Mouse (Mus musculus): ENCODE measurements at regions not wholly inside any gene's neighbourhood (a gene's known extent, or its start where the extent isn't known, plus 50 kb on each side); places are given as distances from the start of the nearest gene placed in this dataset.
A peak's percentile ranks its signal among the peaks of the same experiment; 100 is the strongest.

DNA sequence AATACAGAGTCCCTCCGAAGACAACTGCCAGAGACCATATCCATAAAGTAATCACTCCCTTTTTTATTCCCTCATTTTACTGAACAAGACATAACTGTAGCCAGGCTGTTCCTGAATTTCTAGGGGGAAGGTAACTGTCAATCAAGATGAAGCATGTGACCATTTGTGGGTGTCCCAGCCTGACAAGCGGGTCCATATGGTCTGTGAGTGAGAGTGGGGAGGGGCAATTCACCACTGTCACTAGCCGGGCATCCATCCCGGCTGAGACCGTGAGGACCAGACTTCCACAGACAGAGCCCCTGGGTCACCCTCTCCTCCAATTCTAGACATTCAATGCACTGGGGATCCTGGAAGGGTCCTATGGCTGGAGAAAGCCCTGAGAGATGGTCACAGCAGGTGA is 54.6 kb downstream of the Gm11733 start:
- no peak for DNase-seq (ENCODE audit: inconsistent ontology term)

DNA sequence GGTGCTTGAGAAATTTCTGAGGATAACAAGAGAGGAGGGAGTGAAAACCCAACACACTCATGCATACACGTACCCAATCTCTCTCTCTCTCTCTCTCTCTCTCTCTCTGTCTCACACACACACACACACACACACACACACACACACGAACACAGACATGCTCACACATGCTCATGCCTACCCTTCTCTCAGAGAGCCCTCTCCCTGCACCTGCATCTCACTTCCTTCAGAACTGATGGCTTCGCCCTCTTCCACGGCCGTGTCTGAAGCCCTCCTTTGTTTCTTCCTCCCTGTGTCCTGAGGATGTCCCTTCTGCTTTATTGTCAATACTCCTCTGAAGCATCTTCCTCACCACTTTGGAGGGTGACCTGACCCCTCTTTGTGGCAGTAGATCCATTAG is 56.4 kb downstream of the Gm11733 start:
- DNase-seq (ENCODE audit: inconsistent ontology term): no peak

DNA sequence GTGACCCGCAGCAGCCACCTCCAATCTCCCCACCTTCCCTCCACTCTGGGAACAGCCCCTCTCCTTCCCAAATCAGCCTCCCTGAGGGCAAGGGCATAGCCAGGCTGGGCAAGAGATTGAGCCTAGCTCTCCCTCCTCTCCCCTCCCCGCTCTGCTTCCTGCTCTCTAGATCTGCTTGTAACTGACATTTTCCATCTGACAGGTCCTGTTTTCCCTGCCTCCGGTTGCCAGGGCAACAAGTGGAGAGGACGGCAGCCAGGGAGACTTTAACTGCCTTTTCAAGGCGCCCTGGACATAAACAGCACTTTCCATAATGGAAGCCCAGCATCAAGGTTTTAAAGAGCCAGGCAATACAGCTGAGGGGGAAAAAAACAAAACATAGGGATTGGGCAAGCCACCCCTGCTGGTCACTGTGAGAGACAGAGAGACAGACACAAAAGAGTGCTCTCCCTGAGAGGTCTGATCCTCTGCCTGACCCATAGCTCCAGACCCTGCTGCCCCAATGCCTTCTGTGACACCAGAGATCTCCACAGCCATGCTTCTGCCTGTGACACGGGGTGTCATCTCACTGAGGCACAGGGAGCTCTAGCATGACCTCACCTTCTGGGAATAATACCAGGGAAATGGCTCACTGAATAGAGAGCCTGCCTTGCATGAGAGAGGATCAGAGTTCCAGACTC is 57.2 kb downstream of the Gm11733 start:
- peak; percentile 64 for DNase-seq (ENCODE audit: inconsistent ontology term)

DNA sequence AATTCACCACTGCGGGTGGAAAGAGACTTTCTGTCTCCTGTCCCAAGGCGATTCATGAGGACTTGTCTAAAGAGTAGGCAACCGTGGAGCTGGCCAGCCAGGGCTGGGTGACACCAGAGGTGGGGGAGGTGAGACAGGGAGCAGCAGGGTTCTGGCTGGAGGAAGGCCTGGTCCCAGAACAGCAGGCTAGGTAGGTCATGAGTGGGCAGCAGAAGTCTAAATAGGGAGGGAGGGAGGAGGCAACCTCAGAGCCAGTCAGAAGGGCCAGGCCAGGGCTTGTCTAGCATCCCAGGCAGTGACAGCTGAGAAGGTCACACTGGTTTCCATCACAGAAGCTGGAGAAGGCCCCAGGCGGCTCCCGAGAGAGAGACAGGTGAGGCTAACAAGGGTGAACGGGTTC is 59.0 kb downstream of the Gm11733 start:
- DNase-seq (ENCODE audit: inconsistent ontology term): peak; percentile 71

DNA sequence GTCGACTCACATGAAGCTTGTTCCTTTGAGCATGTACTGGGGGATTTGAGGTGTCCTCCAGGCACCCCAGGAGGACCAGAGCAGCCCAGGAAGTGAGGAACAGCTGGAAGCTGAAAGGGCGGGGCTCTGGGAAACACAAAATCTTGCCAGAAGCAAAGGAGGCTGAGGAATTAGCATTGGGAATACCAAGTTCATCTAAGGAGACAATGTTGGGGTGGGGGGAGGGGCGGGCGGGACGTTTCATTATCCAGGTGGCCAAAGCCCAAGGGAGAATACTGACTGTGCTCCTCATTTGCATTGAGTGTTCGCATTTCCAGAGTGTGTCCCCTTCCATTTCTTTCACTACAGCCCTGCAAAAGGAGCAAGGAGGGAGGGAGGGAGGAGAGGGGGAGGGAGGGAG is 60.3 kb downstream of the Gm11733 start:
- DNase-seq (ENCODE audit: inconsistent ontology term): no peak

DNA sequence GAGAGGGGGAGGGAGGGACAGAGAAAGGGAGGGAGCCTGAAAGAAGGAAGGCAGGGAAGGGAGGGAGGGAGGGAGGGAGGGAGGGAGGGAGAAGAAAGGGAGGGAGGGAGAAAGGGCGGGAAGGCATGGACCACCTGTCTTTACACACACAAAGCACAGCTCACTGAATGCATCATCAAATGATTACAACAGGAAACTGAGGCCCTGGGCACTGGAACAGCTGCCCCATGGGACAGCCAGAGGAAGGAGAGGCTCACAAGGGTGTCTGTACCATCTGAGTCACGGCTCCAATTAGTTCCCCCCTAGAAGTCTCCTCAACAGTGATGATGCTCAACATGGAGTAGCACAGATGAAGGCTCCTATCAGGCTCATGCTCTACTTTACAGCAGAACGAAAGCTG is 60.8 kb downstream of the Gm11733 start:
- no peak for DNase-seq (ENCODE audit: inconsistent ontology term)

DNA sequence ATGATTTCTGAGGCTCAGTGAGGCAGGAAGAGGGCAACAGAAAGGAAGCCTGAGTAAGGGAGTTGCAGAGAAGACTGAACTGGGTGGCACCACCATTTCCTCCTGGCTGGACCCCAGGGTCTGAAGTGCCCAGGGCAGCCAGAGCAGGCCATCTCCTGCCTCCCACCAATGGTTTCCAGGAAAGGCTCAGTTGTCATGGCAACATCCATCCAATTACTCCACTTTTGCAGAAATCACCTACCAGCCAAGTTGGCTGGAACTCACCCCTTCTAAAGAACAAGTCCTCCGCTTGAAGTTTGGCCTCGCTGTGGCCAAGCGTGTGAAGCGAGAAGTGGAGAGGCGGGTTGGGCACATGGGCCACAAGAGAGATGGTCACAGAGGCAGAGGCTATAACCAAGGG is 67.8 kb downstream of the Gm11733 start:
- DNase-seq (ENCODE audit: inconsistent ontology term): no peak

DNA sequence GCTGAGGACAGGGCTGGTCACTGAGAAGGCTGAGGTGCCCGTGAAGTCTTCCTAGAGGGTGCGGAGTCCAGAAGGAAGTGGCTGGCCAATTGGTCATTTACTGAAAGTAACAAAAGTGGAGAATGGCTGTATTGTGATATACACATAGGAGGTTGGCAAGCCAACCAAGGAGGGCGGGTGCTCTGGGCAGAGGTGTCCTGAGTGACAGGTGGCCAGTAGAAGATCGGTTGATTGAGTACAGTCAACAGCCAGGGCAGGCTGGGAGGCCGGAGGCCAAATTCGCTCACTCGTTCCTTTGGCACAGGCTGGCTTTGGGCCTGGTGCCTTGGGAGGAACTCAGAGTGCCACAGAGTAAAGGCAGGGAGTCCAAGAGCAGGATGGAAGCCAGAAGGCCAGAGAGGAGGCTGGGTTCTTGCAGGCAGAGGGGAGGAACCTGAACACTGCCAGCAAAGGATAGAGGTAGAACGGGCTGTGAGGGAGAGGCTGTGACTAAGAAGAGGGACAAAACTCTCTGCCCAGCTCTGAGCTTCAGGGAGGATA is 68.3 kb downstream of the Gm11733 start:
- no peak for DNase-seq (ENCODE audit: inconsistent ontology term)

DNA sequence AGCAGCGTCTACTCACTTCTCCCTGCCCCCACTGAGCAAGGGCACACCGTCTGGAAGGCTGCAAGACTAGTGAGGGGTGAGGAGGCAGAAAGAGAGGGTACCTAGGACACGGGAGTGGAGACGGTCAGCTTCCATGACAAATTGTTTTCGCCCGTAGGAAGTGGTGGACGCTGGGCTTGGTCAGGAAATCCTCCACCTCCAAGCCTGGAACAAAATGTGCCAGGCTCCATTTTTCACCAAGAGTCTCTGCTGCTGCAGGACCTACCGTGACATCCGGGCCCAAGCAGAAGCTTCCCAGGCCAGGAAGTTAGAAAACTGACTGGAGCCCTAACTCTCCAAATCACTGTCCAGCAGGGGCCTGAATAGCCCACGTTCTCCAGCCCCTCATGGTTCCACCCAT is 69.9 kb downstream of the Gm11733 start:
- DNase-seq (ENCODE audit: inconsistent ontology term): no peak

DNA sequence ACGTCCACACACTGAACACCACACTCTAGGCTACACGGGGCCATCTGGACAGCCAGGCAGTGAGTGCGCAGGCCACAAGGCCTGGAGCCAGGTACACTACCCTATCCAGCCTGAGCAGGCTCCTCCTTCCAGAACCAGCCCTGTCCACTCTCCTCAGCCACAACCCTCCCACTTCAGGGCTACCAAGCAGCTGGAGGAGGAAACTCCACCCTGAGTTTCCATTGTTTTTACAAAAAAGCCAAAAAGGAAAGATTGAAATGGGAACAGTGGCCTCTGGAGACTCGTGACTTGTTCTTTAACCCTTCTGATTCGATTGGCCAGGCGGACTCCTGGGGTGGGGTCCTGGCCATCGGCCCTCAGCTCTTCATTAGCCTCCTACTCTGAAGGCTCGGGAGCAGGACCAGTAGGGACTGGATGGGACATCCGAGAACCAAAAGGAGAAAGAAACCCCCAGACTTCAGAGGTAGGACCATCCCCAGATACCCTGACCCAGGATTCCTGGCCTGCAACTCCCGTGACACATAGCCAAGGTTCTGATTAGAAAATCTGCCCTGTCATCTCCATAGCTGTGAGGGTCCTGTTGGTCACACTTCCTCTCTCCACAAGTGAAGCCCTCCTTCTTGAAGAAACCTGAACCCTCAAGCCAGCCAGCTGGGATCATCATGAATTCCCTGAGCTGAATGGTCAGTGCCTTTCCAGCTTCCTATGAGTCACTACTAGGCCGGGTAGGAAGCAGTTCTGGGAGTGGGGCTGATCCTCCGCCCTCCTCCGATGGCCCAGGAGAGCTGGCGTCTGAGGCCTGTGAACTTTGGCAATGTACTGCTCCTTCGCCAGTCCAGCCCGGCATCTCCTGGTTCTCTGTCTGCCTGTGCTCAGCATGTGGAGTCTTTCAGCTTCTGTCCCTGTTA is 73.6 kb downstream of the Gm11733 start:
- DNase-seq (ENCODE audit: inconsistent ontology term): no peak

DNA sequence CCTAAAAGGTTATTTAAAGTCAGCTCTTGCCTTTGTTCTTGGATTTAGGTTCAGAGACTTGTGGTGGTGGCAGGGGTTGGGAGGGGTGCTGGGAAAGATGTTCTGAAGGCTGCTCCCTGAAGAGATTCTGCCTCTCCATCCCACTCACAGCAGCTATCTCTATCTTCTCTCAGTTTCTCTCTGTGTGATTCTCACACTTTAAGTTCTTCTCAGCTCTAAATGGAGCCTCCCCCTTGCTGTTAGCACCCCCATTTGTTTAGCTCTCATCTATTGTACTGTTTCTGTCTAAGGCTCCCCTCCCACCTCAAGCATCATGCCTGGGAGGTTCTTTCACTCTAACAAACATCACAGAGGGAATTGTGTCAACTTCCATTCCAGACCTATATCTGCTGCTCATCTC is 75.7 kb downstream of the Gm11733 start:
- DNase-seq (ENCODE audit: inconsistent ontology term): no peak

DNA sequence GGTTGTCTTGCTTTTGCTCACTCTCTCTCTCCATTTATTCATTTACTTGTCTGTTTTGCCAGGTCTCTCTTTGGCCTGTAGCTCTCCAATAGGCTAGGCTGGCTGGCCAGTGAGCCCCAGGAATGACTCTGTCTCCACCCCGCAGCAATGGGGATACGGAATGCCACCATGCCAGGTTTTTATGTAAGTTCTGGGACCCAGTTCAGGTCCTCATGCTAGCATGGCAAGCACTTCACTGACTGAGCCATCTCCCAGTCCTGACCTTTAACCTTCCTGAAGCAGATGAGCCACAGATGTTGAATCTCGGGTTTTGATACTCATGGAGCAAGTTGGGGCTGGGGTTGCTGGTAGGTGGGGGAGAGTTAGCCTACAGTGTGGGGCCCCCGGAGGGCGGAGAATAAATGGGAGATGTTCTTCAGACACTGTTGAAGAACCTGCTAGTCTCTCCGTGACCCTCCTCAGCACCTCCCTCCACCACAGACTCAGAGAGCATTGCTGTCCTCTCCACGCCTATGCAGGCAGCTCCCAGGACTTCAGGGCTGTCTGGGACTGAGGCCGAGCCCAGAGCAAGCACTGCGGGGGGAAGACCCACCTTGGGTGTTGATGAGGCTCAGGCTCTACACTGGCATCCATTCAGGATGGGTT is 83.9 kb downstream of the Gm11733 start:
- no peak for DNase-seq (ENCODE audit: inconsistent ontology term)

DNA sequence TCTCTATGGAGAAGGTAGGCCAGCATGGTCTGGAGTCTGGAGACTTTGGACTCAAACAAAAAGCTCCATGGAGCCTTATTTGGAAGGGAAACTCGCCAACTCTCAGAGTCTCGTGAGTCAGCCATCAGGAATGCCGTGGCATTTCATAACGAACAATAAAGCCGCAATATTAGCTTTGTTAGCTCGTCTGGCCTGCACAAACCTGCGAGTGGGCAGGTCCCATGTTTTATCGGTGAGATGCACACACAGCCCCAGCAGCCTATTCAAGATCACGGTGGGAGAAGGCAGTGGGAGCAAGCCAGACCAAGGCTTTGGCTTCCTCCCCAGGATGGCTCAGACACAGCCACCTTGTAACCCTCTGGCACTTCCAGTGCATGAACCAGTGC is 84.4 kb downstream of the Gm11733 start:
- DNase-seq (ENCODE audit: inconsistent ontology term): peak; percentile 95

DNA sequence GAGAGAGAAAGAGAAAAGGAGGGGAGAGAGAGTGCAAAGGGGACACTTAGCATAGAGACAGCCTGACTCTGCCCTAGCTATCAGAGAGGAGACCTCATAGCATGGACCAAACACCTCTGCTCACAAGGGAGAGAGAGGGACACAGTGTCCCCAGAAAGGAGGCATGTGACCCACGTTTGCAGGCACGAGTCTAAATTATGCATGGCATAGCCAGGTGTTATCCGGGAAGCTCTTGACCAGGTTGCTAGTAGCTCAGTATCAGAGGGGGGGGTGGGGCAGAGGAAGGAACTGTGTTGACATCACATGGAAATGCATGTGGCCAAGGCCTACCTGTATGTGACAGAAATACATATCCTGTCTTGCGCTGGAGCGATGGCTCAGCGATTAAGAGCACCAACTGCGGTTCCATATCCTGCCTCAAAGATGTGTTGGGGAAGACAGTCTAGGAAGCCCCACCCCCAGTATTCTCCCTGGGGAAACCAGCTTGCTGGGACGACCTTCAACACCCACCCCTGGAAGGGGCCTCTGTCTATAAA is 84.5 kb upstream of the Tnrc6c start:
- DNase-seq (ENCODE audit: inconsistent ontology term): no peak

DNA sequence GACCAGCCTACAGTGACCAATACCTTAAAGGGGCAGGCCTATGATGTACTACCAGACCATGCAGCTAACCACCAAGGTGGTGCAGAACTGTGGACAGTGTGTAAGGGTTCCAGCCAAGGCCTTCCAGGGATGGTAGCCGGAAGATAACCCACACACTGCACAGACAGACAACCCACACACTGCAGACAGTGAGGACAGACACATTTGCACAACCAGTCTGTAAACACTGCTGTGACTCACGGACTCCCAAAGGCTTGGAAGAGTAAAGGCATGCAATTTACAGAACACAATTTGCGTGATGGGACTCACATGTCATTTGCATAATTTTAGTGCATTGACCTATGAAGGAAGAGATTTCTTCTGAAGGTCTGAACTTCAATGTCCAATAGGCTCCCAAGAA is 82.2 kb upstream of the Tnrc6c start:
- DNase-seq (ENCODE audit: inconsistent ontology term): no peak

DNA sequence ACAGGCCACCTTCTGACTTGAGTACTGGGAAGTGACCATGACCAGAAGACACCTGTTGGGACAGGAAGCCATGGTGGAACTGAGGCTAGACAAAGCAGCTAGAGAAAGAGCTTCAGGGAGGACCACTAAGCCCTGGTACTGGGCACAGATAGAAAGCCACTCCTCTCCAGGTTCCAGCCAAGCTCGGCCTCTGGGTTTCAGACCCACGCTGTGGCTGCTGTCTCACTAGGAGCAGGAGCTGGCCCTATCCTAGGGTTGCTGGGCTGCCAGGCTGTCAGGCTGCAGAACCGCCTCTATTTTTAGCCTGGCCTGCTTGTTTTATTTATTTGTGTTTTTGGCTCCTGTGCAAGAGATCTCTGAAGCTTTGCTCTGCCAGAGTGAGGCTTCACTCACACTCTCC is 79.4 kb upstream of the Tnrc6c start:
- DNase-seq (ENCODE audit: inconsistent ontology term): no peak

DNA sequence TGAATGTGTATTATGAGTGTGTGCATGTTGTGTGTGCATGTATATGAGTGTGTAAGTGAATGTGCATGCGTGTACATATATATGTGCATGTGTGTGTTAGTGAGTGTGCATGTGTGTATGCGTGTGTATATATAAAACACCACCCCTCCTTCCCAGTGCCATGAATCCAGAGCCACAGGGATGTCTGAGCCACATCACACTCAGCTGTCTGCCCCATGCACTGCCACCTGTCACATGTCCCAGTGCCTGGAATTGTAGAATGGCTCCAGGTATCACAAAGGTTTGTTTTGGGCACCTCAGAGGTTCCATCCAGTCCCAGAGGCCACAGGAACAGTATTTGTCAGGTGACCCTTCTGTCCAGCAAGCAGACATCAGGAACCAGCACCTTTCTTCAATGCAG is 75.0 kb upstream of the Tnrc6c start:
- no peak for DNase-seq (ENCODE audit: inconsistent ontology term)

DNA sequence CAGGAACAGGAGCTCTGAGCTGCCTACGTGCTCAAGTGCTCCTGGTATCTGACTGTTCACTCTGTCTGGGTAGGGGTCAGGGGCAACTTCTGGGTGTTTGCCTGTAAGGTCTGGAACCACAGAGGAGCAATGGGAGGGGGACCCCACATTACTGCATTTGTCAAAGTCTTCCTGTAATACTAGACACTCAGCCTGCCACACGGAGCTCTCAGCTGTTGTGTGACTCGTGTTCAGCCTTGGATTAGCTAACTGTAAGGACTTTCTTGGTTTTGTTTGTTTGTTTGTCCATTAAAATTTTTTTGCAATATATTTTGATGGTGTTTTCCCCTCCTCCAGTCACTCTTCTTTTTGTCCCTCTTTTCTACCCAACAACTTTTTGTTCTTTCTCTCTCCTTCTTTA is 74.4 kb upstream of the Tnrc6c start:
- DNase-seq (ENCODE audit: inconsistent ontology term): no peak

DNA sequence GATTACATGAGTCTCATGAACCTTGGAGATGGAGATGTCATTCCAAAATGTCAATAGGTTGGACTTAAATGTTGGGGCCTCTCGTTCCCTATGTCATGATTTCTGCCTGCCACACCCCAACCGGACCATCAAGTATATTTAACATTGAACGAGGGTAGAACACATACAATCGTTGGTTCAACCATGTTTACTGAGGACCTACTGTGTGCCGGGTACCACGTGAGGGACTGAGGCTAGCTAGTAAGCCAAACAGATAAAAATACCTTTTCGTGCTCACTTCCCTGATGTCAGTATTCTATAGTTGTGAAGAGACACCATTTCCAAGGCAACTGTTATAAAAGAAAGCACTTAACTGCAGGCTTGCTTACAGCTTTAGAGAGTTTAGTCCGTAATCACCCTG is 70.6 kb upstream of the Tnrc6c start:
- no peak for DNase-seq (ENCODE audit: inconsistent ontology term)

DNA sequence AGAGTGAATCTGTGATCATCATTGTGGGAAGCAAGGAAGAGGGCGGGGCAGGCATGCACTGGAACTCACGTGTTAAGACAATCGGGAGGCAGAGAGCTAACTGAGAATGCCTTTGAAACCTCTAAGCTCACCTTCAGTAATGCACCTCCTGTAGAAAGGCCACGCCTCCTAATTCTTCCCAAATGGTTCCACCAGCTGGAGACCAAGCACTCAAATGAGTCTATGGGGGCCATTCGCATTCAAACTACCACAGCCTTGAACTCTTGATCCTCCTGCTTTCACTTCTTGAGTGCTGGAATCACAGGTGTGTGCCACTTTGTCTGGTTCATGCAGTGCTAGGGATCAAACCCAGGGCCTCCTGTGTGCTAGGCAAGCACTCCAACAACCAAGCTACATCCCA is 68.5 kb upstream of the Tnrc6c start:
- no peak for DNase-seq (ENCODE audit: inconsistent ontology term)

DNA sequence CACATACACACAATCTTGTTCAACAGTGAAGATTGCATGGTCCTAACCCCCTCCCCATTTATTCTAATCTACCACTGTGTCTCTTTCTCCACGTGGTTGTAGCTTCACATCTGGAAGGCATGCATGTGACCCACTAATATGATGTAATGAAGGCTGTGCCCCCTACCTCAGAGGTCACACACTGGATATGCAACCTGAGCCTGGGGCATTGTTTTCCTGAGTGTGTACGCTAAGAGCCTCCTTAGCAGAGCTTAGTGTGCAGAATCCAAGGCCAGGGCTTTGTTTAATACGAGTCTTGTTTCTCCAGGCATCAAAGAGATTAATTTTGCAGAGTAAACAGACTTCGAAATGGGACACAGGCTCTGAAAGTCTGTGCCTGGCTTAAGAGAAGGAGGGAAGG is 68.0 kb upstream of the Tnrc6c start:
- DNase-seq (ENCODE audit: inconsistent ontology term): no peak

DNA sequence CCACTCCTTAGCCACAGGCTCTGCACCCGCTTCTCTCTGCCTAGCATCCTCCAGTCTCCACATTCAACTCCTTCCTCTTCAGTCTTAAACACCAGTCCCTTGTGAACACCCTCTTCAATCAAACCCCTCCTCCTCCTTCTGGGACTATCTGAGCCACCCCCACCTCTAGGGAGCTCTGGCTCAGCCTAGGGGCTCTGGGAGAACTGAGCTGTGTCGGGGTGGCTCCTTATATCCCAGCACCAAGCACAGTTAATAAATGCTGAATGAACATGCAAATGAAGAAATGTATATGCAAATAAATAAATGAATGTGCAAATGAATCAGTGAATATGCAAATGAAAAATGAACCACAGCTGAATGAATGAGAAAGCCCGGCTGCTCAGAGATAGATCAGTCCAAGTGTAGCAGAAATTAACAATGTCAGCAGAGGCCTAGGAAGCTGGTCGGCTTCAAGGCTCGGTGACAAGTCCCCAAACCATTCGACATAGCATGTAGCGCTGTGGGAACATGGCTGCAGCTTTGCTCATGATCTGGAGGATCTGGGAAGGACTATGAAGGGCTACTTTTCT is 67.1 kb upstream of the Tnrc6c start:
- no peak for DNase-seq (ENCODE audit: inconsistent ontology term)
